Mouse (Mus musculus): ENCODE data around the gene Mpeg1. TPM values are rescaled to one million over a fixed set of nuclear protein-coding genes. Genes with fewer than 3 reads are reported as not detected.

Mpeg1 gene
- total RNA-seq (2021), result 10 to 100 TPM; 15.1 to 16.1 TPM
- long read RNA-seq, experiment 1, partial matches to known transcripts, result 0 of 1 reads
- long read RNA-seq, experiment 1, other reads (novel, unspliced or antisense), result 1 of 1 reads
- long read RNA-seq, experiment 2, partial matches to known transcripts, result 1 of 2 reads
- long read RNA-seq, experiment 2, other reads (novel, unspliced or antisense), result 1 of 2 reads

DNA sequence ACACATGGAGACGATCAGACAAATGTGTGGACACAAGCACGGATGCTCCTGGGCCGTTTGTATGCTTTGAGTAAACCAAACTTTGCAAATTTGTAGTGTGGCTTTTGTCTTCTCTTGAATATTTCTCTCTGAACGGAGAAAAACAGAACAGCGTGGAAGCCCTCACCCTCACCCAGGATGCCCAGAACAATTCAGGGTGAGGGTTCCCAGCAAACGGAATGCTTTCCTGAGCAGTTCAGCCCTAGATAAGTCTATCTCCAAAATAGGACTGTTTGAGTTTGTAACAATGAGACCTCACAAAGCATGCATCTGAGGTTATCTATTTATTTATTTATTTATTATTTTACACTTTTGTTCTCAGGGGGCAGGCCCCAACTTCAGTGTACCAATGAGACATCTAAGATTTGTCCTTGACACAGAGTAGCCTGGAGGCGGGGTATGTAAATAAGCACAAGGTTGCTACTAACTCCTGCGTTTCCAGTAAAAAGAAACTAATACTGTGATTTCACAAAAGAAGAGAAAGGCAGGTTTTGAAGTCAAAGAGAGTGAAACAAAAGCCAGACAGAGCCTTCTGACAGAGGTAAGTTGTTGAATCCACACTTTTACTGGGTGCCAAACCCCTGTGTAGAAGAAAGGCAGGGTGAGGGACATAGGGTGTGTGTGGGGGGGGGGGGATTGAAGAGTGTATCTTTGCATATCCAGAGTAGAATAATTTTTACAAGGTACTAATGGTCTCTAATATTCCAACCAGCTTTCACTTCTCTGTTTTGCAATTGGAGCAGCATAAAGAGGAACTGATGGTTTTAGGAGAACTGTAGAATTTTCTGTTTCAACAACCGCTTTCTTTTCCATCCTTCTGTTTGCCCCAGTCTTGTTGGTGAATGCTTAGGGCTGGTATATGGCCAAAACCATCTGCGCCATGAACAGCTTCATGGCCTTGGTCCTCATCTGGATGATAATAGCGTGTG is at the start of gene Mpeg1:
TSS of gene Mpeg1 (plus strand) at position 498 of the 968 bp plus-strand sequence.
- no peak for DNase-seq

DNA sequence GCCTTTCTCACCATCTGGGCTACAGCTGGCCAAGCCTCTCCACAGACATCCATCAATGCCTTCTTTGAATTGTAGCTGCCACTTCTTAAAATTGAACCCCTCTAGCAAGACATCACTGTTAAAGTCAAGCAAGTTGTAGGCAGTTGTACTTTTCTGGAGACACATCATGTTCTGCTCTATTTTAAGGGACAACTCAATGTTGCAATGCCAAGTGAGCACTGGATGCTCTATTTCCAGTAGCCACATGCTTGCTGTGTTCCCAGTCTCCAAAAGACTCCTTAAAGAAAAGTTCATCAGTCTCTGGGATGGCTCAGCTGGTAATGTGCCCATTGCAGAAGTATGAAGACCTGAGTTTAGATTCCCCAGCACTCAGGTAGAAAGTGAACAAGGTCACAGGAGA is 46.8 kb upstream of the Mpeg1 start:
- DNase-seq, result no peak

DNA sequence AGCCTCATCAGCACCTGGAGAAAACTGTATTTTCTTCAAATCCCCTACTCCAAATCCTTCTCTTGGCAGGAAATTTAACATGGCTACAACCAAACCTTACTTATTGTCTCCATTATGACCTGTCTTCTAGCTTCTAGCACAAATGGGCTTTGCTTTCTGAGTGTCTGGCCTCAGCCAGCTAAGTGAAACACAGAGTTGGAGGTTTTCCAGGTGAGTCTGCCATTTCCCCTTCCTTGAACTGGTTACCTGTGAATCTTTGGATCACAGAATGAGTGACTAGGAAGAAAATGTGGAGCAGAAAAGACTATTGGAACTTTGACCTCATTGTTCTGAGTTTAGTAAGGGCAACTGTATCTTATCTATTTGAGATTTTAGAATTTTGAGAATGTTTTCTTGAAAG is 43.2 kb upstream of the Mpeg1 start, which contains the start of gene Olfr1441:
TSS of gene Olfr1441 (plus strand) at position 73 of the 400 bp plus-strand sequence.
- DNase-seq, result no peak

DNA sequence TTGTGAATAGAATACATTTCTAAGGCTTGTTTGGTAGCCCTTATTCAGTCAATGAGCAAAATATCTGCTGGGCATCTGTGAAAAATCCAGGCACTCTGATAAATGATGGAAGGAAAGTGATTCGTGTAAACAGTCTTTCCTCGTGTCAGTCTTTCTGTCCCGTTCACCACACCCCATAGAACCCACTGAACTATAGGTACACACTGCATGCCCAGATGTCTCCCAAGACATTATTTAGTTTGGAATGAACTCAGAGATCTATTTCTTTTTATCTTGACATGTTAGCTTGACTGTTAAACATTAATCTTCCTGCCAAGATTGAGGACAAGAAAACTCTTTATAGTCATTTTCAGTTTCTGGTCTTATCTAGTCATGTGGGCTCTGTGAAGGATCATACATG is 42.3 kb upstream of the Mpeg1 start:
- no peak for DNase-seq

DNA sequence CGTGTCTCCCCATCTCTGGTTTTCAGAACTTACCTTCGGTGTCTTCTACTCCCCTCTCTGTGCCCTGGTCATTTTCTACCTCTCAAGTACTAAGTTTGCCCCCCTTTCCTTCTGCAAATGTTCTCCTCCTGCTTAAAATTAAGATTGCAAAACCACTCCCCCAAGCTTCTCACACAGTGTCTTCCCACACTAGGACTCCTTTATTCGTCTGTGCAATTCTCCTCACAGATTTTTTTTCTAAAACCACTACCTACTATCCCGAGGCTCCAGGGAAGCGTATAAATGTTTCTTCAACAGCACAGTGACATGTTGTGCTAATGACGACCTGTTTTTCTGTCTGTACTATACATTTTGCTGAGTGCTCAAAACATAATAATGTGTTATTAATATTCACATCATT is 40.0 kb upstream of the Mpeg1 start:
- DNase-seq, result no peak

DNA sequence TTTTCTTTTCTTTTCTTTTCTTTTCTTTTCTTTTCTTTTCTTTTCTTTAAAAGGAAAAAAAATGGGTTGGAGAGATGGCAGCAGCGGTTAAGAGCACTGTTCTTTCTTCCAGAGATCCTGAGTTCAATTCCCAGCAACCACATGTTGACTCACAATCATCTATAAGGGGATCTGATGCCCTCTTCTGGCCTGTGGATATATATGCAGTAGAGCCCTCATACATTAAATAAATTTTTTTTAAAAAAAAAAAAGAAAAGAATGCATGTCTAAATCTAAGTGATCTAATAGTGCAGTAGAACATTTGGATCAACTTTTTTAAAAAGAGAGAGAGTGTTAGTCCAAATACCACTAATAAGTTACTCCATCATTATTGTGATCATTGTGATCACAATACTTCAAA is 38.9 kb upstream of the Mpeg1 start:
- DNase-seq, result no peak

DNA sequence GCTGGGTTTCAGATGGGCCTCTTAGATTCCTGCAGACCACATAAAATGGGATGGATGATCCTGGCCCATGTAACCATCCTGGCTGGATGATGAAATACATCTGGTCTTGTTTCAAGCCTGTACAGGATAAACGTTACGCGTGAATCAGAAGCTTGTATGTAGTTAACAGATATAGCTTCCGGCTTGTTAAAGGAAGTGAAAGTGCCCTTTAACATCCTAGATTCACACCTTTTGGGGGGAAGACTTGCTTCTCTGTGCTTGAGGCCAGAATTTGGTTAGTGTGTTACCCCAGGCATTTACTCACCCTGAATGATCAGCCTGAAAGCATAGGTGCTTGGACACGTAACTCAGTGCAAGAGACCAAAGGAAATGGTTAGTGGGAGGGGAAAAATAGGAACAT is 33.5 kb upstream of the Mpeg1 start:
- DNase-seq, result no peak

DNA sequence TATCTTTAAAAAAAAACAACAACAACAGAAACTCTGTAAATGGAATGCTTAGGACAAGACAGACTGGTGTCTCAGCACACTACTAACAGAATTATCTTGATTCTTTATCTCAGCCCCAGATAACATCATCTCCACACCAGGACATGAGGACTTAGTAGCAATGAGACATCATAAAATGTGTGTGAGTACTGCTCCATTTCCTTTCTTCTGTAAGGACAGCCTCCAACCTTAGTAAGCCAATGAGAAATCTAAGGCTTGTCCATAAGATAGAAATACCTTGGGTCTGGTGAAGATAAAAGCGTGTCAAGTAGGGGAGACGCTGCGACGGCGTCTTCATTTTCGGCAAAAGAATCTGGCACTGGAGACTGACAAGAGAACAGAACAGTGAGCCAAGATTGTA is 33.0 kb upstream of the Mpeg1 start, which contains the start of gene Pfpl:
TSS of gene Pfpl (plus strand) at position 301 of the 400 bp plus-strand sequence.
- no peak for DNase-seq

DNA sequence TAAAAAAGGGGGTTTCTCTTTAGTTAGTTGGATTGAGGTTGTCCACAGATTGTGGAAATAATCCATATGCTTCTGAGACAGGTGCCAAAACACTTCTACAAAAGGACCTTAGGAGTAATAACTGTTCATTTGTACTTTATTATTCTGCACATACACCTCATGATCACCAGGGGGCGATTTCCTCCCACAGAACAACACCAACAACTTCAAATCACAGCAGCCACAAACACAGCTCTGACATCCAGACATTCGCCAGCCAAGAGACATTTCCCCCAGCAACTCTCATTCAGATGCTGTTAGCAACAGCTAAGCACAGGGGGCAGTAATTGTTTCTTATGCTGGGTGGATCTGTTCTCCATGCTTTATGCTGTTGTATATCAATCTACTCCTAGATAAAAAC is 27.5 kb upstream of the Mpeg1 start:
- peak; percentile 43 for DNase-seq

DNA sequence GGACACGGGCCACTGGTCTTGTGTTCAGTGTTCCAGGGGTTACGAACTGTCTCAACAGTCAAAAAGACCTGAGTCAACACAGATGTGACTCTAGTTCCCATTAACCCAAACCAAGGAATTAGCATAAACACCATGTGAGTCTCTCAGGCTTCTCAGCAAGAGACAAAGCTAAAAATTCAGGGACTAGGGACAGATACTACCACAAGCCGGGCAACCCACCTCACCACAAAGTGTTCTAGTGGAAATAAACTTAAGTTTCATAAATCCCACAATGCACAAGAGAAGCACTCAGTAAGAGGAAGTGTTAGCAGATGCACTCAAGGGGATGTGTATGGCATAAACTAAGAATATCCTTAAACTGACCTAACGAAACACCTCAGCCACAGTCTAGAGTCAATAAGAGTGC is 25.6 kb upstream of the Mpeg1 start:
- no peak for DNase-seq

DNA sequence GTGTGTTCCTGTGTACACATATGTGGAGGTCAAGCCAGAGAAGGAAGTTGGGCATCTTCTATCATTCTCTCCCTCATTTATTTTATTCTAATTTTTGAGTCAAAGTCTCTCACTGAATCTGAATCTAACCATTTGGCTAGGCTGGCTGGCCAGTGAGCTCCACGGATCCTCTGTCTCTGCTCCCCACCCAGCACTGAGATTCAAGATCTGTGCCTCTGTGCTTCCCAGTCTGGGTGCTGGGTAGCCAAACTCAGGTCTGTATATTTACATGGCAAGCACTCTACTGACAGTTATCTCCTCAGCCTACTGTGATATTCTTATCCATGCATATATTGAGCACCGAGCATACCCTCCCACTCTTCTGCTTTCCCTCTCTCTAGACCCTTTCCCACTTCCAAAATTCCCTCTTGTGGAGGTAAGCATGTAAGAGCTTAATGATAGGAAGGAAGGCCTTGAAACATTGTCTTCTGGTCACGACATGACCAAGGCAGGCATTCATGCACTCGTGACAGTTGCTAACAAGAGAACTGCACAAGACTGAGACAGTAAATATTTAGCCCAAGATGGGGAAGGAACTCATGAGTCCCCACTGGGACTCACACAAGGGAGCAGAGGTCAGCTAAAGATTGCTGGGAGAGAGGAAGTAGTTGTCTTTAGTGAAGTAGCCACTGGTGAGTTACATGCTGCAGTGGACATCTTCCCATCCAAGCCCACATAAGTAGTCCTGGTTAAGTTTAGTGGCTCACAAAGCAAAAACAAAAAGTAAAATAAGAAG is 24.6 kb upstream of the Mpeg1 start:
- DNase-seq, result no peak

DNA sequence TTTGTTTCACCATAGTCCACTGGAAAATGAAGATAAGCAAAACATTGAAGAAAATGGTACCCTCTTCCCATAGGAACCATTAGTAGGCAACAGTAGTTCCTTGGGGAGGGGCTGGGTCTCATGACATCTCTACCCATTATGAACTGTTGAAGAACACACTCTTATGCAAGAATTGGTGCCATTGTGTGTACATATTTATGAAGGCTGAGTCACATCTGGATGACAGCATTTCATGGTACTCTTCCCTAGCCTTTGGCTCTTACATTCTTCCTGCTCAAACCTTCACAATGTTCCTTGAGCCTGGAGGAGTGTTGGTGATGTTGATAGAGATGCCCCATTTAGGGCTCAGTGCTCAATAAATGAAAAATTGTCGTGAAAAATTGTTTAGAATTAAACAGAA is 21.0 kb upstream of the Mpeg1 start:
- DNase-seq, result no peak

DNA sequence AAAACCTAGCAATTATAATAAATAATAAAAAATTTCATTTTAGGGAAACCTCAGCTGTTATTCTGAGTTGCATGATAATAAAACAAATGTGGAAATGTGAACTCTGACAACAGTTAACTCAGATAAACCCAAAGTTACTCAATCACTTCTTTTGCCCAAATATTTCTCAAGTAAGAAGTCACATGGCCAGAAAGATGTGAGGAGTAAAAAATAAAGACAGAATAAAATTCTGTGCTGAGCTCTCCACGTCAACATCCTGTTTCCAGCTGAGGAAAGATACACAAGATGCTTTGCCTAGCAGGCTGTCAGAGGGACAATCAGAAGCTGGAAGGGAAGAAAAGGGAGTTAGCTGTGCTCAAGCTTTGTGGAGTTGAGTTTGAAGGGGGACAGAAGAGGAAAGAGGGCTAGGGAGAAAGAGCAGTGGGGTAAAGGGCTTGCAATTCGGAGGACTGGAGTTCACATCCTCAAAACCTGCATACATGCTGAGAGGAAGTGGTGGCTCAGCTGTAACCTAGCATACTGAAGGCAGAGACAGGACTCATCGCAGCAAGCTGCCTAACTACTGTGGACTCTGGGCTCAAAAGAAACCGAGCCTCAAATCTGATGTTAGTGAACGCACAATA is 20.4 kb upstream of the Mpeg1 start:
- no peak for DNase-seq

DNA sequence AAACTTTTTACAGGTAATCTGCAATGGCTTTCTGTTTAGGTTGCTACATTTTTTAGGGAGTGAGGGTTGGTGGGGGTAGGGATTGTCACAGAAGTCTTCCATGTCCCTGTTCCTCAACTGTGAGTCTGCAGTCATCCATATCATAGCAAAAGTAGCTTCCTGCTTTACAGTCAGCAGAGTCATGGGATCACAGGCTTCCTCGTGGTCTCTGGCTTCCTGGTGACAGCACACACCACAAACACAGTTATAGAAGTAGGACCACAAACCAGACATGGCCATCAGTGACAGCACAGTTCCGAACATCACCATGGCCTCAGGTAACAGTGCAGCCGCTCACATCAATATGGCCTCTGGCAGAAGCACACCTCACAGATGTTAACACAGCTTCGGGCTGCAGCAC is 18.0 kb upstream of the Mpeg1 start:
- DNase-seq, result no peak

DNA sequence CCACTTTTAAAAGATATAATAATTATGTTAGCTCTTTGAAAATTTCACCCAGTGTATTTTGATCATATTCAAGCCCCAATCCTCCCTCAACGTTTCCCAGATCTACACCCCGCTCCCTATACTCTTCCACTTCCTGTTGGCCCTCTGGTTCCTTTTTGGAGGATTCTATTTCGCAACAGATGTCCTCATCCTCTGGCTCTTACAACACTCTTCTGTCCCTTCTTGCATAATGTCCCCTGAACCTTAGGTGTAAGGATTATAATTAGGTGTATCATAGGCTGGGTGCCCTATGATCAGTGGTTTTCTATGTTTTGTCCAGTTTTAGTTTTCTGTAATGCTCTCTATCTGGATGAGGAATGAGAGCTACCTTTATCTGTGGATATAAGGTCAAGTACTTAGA is 15.6 kb upstream of the Mpeg1 start:
- DNase-seq, result no peak

DNA sequence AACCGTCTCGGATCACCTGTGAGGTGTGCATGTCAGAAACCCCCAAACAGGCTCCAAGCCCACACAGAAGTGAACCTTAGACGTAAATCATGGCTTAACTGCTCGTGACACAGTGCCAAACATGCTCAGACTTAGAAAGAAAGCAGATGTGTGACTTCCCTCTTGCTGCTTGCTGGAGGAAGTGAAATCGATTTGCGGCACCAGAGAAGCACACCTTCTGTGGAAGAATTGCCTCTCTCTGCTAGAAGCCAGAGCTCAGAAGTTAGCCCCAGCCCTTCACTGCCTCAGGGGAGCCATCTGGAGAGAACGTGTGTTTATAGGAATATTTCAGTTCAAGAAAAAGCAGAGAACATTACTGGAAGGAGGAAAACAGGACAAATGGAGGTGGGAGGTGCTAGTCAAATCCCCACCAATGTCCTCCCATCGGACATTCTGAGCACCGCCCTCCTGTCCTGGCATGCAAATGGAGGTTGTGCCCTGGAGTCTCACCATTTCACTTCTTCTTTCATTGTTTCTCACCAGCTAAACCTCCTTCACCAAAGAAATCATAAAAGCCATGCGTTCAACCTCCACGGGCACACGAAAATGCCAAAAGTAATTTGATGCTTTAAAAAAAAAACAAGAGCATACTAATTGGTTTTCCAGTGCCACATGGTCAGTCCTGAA is 3.0 kb upstream of the Mpeg1 start:
- DNase-seq, result no peak

DNA sequence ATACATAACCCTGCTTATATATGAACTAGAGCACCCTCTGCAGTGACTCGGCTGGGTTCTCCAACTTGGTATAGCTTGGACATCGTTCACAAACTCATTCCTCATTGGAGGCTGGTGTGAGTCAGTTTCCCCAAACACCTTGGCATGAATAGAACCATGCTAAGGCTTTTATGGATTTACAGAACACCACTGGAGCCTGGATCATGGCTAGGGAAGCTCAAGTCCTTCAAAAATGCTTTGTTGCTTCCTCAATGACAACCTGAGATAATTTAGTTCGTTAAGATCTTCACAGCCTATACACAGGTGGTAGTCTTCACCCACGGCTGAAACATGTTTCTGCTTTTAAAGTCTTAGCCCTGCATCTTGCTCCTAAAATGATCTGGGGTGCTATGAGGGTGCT is 1.1 kb upstream of the Mpeg1 start:
- DNase-seq, result no peak

DNA sequence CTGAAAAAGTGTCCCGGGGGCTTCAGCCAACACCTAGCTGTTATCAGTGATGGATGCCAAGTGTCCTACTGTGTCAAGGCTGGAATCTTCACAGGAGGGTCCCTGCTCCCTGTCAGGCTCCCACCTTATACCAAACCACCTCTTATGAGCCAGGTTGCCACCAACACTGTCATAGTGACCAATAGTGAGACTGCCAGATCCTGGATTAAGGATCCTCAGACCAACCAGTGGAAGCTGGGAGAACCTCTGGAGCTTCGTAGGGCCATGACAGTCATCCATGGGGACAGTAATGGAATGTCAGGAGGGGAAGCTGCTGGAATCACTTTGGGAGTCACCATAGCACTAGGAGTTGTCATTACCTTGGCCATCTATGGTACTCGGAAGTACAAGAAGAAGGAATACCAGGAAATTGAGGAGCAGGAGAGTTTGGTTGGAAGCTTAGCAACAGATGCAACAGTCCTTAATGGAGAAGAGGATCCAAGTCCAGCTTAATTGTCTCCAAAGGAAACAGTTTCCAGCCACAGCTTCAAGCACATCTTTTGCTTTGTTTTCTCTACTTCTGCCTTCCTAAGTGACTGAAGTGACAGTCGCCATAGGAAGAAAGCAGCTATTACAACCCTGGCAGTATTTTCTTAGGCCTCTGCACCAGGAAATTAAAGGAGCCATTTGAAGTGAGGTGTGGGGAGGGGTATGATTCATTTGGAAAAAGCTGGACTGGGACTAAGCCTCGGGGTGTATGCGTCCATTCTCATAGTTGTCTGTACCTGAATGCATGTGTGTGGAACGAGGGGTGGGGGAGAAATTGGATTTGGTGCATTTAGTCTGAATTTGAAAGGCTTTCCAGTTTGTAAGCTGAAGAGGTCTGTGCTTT is 2.5 kb downstream of the Mpeg1 start:
- no peak for DNase-seq

DNA sequence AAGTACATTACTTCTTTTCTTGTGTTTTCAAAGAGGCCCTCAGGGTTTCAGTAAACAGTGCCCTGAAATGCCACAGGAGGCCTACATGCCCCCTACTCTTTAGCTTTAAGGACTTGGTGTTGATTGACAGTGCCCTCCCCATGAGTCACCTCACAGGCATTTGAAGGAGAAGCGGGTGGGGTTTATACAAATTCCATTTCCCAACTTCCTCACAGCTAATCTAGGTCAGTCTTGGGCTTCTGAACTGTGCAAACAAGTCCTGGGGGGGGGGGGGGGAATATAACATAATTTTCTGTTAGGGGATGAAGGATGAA is 3.1 kb downstream of the Mpeg1 start:
- peak; percentile 32 for DNase-seq

DNA sequence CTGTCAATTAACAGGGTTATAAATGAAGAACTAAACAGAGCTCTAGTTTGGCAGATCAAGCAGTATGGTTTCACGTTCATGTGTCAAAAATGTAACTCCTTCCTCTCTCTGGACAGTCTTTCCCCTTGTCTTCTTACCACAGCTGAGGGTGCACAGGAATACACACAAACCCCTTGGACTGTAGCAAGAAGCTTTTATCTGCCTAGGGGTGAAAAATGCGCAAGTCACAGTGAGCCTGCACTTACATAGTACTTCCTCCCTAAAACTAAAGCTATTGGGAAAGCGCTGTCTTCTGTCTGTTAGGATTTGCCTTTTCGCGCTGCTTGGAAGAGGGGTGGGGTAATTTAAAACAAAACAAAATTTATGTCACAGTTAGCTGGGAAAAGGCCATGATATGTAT is 3.5 kb downstream of the Mpeg1 start:
- no peak for DNase-seq

DNA sequence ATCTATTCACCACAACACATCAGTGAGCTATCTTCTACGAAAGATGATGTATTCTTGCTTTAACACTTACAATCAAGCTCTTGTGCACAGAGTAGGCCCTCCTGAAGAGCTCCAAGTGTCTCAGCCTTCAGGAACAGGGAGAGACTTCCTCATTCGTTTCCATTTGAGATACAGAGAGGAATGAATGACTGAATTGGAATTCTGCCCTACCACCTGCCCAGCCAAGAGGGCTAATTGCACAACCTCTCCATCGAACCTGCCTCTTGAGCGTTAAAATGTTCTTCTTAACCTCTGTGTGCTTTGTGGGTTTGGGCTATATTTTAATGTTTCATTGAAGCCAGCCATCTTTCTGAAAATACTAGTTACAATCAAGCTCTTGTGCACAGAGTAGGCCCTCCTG is 4.1 kb downstream of the Mpeg1 start:
- no peak for DNase-seq
